Mouse (Mus musculus): ENCODE data around the gene Ascl3. TPM values are rescaled to one million over a fixed set of nuclear protein-coding genes. Genes with fewer than 3 reads are reported as not detected.

The Ascl3 gene
- total and polyA plus RNA-seq, 3 experiments = not detected

GRCm38 (mm10) chr7:109713434-109713982 is 18.0 kb downstream of the Ascl3 start:
- Histone ChIP-seq H3K9me3 (replicated peaks; ENCODE audit: low read length) (no peaks in the 10 kb centered on the region), H3K4me1 (ENCODE audit: control insufficient read depth in 1 of 2, insufficient read depth in 2 of 2) (peaks cover 0 to 17% of the 10 kb centered on the region in 2 experiments; a peak in 2 of 4 replicates), H3K27ac (ENCODE audit: insufficient read depth, low read depth) (no peak overlapping the region), H3K4me3 (replicated peaks in 1 of 3; ENCODE audit: low read depth in 2 of 3, low read length in 2 of 3, poor library complexity in 1 of 3) (no peak overlapping the region), H3K27me3 (replicated peaks) (no peaks in the 10 kb centered on the region), H3K9ac (ENCODE audit: insufficient read depth, low read depth) (no peak overlapping the region), H3K36me3 (replicated peaks in 1 of 2; ENCODE audit: control insufficient read depth in 1 of 2, insufficient read depth in 1 of 2, low read length in 1 of 2) (peaks cover 29 to 51% of the 10 kb centered on the region in 2 experiments), H3K4me2 (ENCODE audit: insufficient read depth, low read depth, poor library complexity, severe bottlenecking) (no peak overlapping the region), H3K79me2 (replicated peaks; ENCODE audit: control insufficient read depth, extremely low read depth, insufficient read depth, poor library complexity, severe bottlenecking) (no peaks in the 10 kb centered on the region)
- peak; percentile 31 for DNase-seq (ENCODE audit: extremely low read depth)
- in situ Hi-C loops (cut with MboI; ENCODE audit: low pct_ligation_motif_present, low pct_unique_long_range_greater_than_20kb, low sequenced_read_pairs) (no loop called here), dilution Hi-C loops (cut with MboI; ENCODE audit: extremely low pct_ligation_motif_present, extremely low pct_unique_long_range_greater_than_20kb, low sequenced_read_pairs) (no loop called here)
- TF ChIP-seq MAX (IDR thresholded peaks at IDR 0.05; ENCODE audit: low read length) (no peak), PAX5 (IDR thresholded peaks at IDR 0.05; ENCODE audit: low read length) (no peak), MAFK (IDR thresholded peaks at IDR 0.05; ENCODE audit: insufficient replicate concordance, low read length) (peak; percentile 98)

DNA sequence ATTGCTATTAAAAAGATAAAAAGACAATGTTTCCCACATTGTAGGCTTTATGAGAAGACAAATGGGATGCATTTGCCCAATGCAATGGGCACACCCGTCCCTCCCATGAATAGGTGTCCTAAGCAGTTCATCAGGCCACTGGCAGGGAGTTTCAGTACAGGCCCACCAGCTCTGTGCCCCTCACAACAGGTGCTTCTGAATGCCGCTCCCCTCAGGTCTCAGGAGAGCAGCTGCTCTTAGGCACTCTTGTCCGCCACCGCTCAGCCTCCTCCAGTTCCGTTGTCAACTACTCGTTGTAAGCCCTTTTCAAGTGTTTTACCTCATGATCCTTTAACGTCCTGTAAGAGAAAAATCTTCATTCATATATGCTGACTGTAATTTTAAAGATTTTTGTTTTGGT is 19.3 kb downstream of the Ascl3 start:
- Histone ChIP-seq H3K4me2 (ENCODE audit: insufficient read depth, low read depth, poor library complexity, severe bottlenecking) (no peak overlapping the region), H3K36me3 (replicated peaks in 1 of 2; ENCODE audit: control insufficient read depth in 1 of 2, insufficient read depth in 1 of 2, low read length in 1 of 2) (peaks cover 40 to 59% of the 10 kb centered on the region in 2 experiments), H3K9ac (ENCODE audit: insufficient read depth, low read depth) (no peak overlapping the region), H3K27me3 (replicated peaks) (no peaks in the 10 kb centered on the region), H3K79me2 (replicated peaks; ENCODE audit: control insufficient read depth, extremely low read depth, insufficient read depth, poor library complexity, severe bottlenecking) (no peaks in the 10 kb centered on the region), H3K9me3 (replicated peaks; ENCODE audit: low read length) (no peaks in the 10 kb centered on the region), H3K4me1 (ENCODE audit: control insufficient read depth in 1 of 2, insufficient read depth in 2 of 2) (peaks cover 2 to 30% of the 10 kb centered on the region in 2 experiments; a peak in 3 of 4 replicates), H3K4me3 (replicated peaks in 1 of 3; ENCODE audit: low read depth in 2 of 3, low read length in 2 of 3, poor library complexity in 1 of 3) (no peak overlapping the region), H3K27ac (ENCODE audit: insufficient read depth, low read depth) (no peak overlapping the region)
- in situ Hi-C loops (cut with MboI; ENCODE audit: low pct_ligation_motif_present, low pct_unique_long_range_greater_than_20kb, low sequenced_read_pairs) (no loop called here), dilution Hi-C loops (cut with MboI; ENCODE audit: extremely low pct_ligation_motif_present, extremely low pct_unique_long_range_greater_than_20kb, low sequenced_read_pairs) (no loop called here)
- DNase-seq (ENCODE audit: extremely low read depth) = no peak
- TF ChIP-seq GABPA (IDR thresholded peaks at IDR 0.05; ENCODE audit: insufficient replicate concordance, low read depth, low read length) (no peak), E2F4 (IDR thresholded peaks at IDR 0.05; ENCODE audit: insufficient replicate concordance, low read depth, low read length) (no peak), POLR2A (IDR thresholded peaks at IDR 0.05; ENCODE audit: low read depth, low read length) (no peak), TBP (conservative IDR thresholded peaks at IDR 0.05; ENCODE audit: low read depth, low read length) (no peak), BHLHE40 (IDR thresholded peaks at IDR 0.05; ENCODE audit: low read depth, low read length) (no peak), POLR2AphosphoS2 (IDR thresholded peaks at IDR 0.05; ENCODE audit: low read depth, low read length) (no peak), SIN3A (IDR thresholded peaks at IDR 0.05; ENCODE audit: low read length) (no peak), SMC3 (IDR thresholded peaks at IDR 0.05; ENCODE audit: low read depth, low read length) (no peak), ZC3H11A (IDR thresholded peaks at IDR 0.05; ENCODE audit: low read depth, low read length) (no peak), IRF4 (IDR thresholded peaks at IDR 0.05; ENCODE audit: low read depth, low read length) (no peak), UBTF (IDR thresholded peaks at IDR 0.05; ENCODE audit: low read depth, low read length) (no peak), CHD2 (IDR thresholded peaks at IDR 0.05; ENCODE audit: low read length) (no peak), HCFC1 (IDR thresholded peaks at IDR 0.05; ENCODE audit: low read depth, low read length) (no peak)
